Mouse (Mus musculus) cerebellum, adult 2 months (tissue): Measurements from ENCODE around the gene Tmem223.

Experiments
- CTCF ChIP-seq: fragments of 200-500 bp; IDR thresholded peaks from 2 replicates; pipeline ENCODE4 v1.5.1; 2011; ENCODE audit warnings: low read depth, mild to moderate bottlenecking, control low read depth, low read length, moderate library complexity, borderline replicate concordance; ENCODE audit not compliant: insufficient read depth
- POLR2A ChIP-seq: fragments of 200-500 bp; IDR thresholded peaks from 2 replicates; pipeline ENCODE4 v1.6.1; 2011; ENCODE audit warnings: low read length, control low read depth, borderline replicate concordance; ENCODE audit not compliant: insufficient read depth

- no peak for TF ChIP-seq POLR2A
- TF ChIP-seq CTCF = no peak
Observed at GRCm38 (mm10) chr19:8758899-8759298, 11.9 kb upstream of the Tmem223 start.
